Mouse (Mus musculus) adrenal gland, postnatal 25 days (tissue): ENCODE data around the gene Hspbap1. TPM values are rescaled to one million over a fixed set of nuclear protein-coding genes. Genes with fewer than 3 reads are reported as not detected.

Experiments used
- DNase-seq: peaks from one replicate; pipeline ENCODE4 v3.0.0; 2021; ENCODE audit warnings: mixed read lengths
- total RNA-seq: library from RNA; stranded (reverse); gene quantifications from 2 replicates; pipeline ENCODE4 v1.2.3, GENCODE M21; 2021

Hspbap1 gene
- total RNA-seq, 1 experiment from 2014 or later, result 8.0 TPM

- no peak for DNase-seq
Measured at GRCm38 (mm10) chr16:35763590-35764296, 6.4 kb upstream of the Hspbap1 start.

GRCm38 (mm10) chr16:35764941-35765340, 5.2 kb upstream of the Hspbap1 start:
- DNase-seq, result no peak

- no peak for DNase-seq
Measured at GRCm38 (mm10) chr16:35765449-35765848, 4.7 kb upstream of the Hspbap1 start.

GRCm38 (mm10) chr16:35766366-35766765, 3.8 kb upstream of the Hspbap1 start:
- DNase-seq, result no peak

GRCm38 (mm10) chr16:35768469-35768784, 1.7 kb upstream of the Hspbap1 start:
- DNase-seq, result no peak

GRCm38 (mm10) chr16:35768785-35769642, 1.2 kb upstream of the Hspbap1 start, which contains the start of gene Dirc2:
Dirc2 (minus strand) TSS chr16:35769356.
- peak; percentile 81 for DNase-seq

- no peak for DNase-seq
Measured at GRCm38 (mm10) chr16:35771141-35771540, 966 bp downstream of the Hspbap1 start.

- DNase-seq, result no peak
Measured at GRCm38 (mm10) chr16:35771606-35772005, 1.4 kb downstream of the Hspbap1 start.

- DNase-seq, result no peak
Measured at GRCm38 (mm10) chr16:35772598-35772997, 2.4 kb downstream of the Hspbap1 start.

GRCm38 (mm10) chr16:35775835-35776234, 5.7 kb downstream of the Hspbap1 start:
- DNase-seq, result no peak

- no peak for DNase-seq
Measured at GRCm38 (mm10) chr16:35776737-35777136, 6.6 kb downstream of the Hspbap1 start.

GRCm38 (mm10) chr16:35777768-35778167, 7.6 kb downstream of the Hspbap1 start:
- no peak for DNase-seq

GRCm38 (mm10) chr16:35779681-35780080, 9.5 kb downstream of the Hspbap1 start:
- no peak for DNase-seq

GRCm38 (mm10) chr16:35781096-35781495, 10.9 kb downstream of the Hspbap1 start:
- no peak for DNase-seq

- no peak for DNase-seq
Measured at GRCm38 (mm10) chr16:35781651-35782050, 11.5 kb downstream of the Hspbap1 start.

GRCm38 (mm10) chr16:35782451-35783206, 12.5 kb downstream of the Hspbap1 start:
- DNase-seq, result no peak

- no peak for DNase-seq
Measured at GRCm38 (mm10) chr16:35783207-35783573, 13.0 kb downstream of the Hspbap1 start.

- no peak for DNase-seq
Measured at GRCm38 (mm10) chr16:35784134-35784725, 14.1 kb downstream of the Hspbap1 start.

- no peak for DNase-seq
Measured at GRCm38 (mm10) chr16:35787163-35787562, 17.0 kb downstream of the Hspbap1 start.

- DNase-seq, result no peak
Measured at GRCm38 (mm10) chr16:35787568-35788189, 17.5 kb downstream of the Hspbap1 start.

GRCm38 (mm10) chr16:35788330-35788729, 18.2 kb downstream of the Hspbap1 start:
- no peak for DNase-seq

- DNase-seq, result no peak
Measured at GRCm38 (mm10) chr16:35791962-35792521, 21.9 kb downstream of the Hspbap1 start.
